In genomic region chr9:57561711-57562099, GRCm38 (mm10) we compare ENCODE assay signal across 8 mouse cellular contexts. TPM values are rescaled to one million over a fixed set of nuclear protein-coding genes. Genes with fewer than 3 reads are reported as not detected.
A peak's percentile ranks its signal among the peaks of the same experiment; 100 is the strongest.
DNase-seq lines count a peak whose midpoint lies in the region; ATAC-seq and TF ChIP-seq lines count a peak whose summit lies in the region.

No protein-coding gene starts in this region.

- TF ChIP-seq POLR2A in testis, adult 2 months (IDR thresholded peaks at IDR 0.05; ENCODE audit: control insufficient read depth, low read depth, low read length): no peak

- peak overlapping the region; percentile 83 for H3K4me2 ChIP-seq in forebrain, embryonic 16.5 days (ENCODE audit: low read length)
- peak overlapping the region; percentile 75 for H3K4me2 ChIP-seq in limb, embryonic 11.5 days (ENCODE audit: low read depth, severe bottlenecking)
- H3K4me2 ChIP-seq in neural tube, embryonic 12.5 days (replicated peaks): peak overlapping the region; percentile 83

- H3K4me3 ChIP-seq in testis, adult 2 months (ENCODE audit: control insufficient read depth, low read depth, low read length): peak overlapping the region; percentile 97
- H3K4me3 ChIP-seq in forebrain, embryonic 16.5 days (replicated peaks; ENCODE audit: low read length): peak overlapping the region; percentile 87
- H3K4me3 ChIP-seq in limb, embryonic 11.5 days (ENCODE audit: low read depth, low read length): peak overlapping the region; percentile 50
- peak overlapping the region; percentile 69 for H3K4me3 ChIP-seq in neural tube, embryonic 12.5 days

- no peak overlapping the region for H3K9ac ChIP-seq in forebrain, embryonic 16.5 days (replicated peaks; ENCODE audit: low read depth, low read length)
- H3K9ac ChIP-seq in limb, embryonic 11.5 days (ENCODE audit: low read length): no peak overlapping the region
- no peak overlapping the region for H3K9ac ChIP-seq in neural tube, embryonic 12.5 days

- no peaks in the 10 kb centered on the region for H3K9me3 ChIP-seq in forebrain, embryonic 16.5 days (ENCODE audit: control insufficient read depth, low read length)
- H3K9me3 ChIP-seq in limb, embryonic 11.5 days (ENCODE audit: control insufficient read depth, low read length): no peaks in the 10 kb centered on the region
- H3K9me3 ChIP-seq in neural tube, embryonic 12.5 days: no peaks in the 10 kb centered on the region

- no peak for ATAC-seq in forebrain, embryonic 16.5 days
- no peak for ATAC-seq in limb, embryonic 11.5 days (ENCODE audit: insufficient number of reproducible peaks, low FRiP score, low TSS enrichment, low read depth)
- no peak for ATAC-seq in neural tube, embryonic 12.5 days (ENCODE audit: low FRiP score, low read depth)

- WGBS in forebrain, embryonic 16.5 days: 83% methylated on average over 13 of the region's 13 CpGs
- WGBS in limb, embryonic 11.5 days: 80% methylated on average over 13 of the region's 13 CpGs
- WGBS in neural tube, embryonic 12.5 days: 80% methylated on average over 13 of the region's 13 CpGs

- H3K36me3 ChIP-seq in testis, adult 2 months (ENCODE audit: control insufficient read depth, insufficient read depth, low read length): no peaks in the 10 kb centered on the region
- H3K36me3 ChIP-seq in forebrain, embryonic 16.5 days (ENCODE audit: control insufficient read depth, insufficient read depth): no peaks in the 10 kb centered on the region
- no peaks in the 10 kb centered on the region for H3K36me3 ChIP-seq in limb, embryonic 11.5 days (ENCODE audit: control insufficient read depth, insufficient read depth, low read length)
- H3K36me3 ChIP-seq in neural tube, embryonic 12.5 days: no peaks in the 10 kb centered on the region

- H3K27ac ChIP-seq in testis, adult 2 months (ENCODE audit: control insufficient read depth, insufficient read depth, low read depth, low read length): peak overlapping the region; percentile 90
- no peak overlapping the region for H3K27ac ChIP-seq in forebrain, embryonic 16.5 days (ENCODE audit: low read length)
- H3K27ac ChIP-seq in limb, embryonic 11.5 days (replicated peaks; ENCODE audit: low read depth, low read length): no peak overlapping the region
- no peak overlapping the region for H3K27ac ChIP-seq in neural tube, embryonic 12.5 days

- peaks cover 14% of the 10 kb centered on the region for H3K4me1 ChIP-seq in testis, adult 2 months (ENCODE audit: control insufficient read depth, insufficient read depth, low read length)
- peaks cover 37% of the 10 kb centered on the region for H3K4me1 ChIP-seq in forebrain, embryonic 16.5 days (replicated peaks; ENCODE audit: control insufficient read depth, insufficient read depth, low read length)
- peaks cover 7% of the 10 kb centered on the region for H3K4me1 ChIP-seq in limb, embryonic 11.5 days (ENCODE audit: control insufficient read depth, insufficient read depth, low read length)
- peaks cover 19% of the 10 kb centered on the region for H3K4me1 ChIP-seq in neural tube, embryonic 12.5 days

- no peak for DNase-seq in testis, postnatal 10 days (ENCODE audit: low spot score)
- DNase-seq in limb, embryonic 11.5 days (ENCODE audit: low spot score): no peak
- DNase-seq in right cerebral cortex, postnatal 36 days (ENCODE audit: low spot score in 2 of 2): no peak
- DNase-seq in adrenal gland, postnatal 14 days: no peak
- DNase-seq in gastrocnemius, postnatal 36 days: no peak

- intact Hi-C loops in gastrocnemius, postnatal 36 days (cut with DNase I): no loop called here

- TF ChIP-seq CTCF in testis, adult 2 months (IDR thresholded peaks at IDR 0.05; ENCODE audit: control insufficient read depth, insufficient read depth, insufficient replicate concordance, low read depth, low read length): no peak

- no peaks in the 10 kb centered on the region for H3K27me3 ChIP-seq in testis, adult 2 months (ENCODE audit: control insufficient read depth, insufficient read depth, low read length)
- no peaks in the 10 kb centered on the region for H3K27me3 ChIP-seq in forebrain, embryonic 16.5 days (replicated peaks; ENCODE audit: control insufficient read depth, insufficient read depth, low read length)
- no peaks in the 10 kb centered on the region for H3K27me3 ChIP-seq in limb, embryonic 11.5 days (ENCODE audit: control insufficient read depth, insufficient read depth, low read length)
- no peaks in the 10 kb centered on the region for H3K27me3 ChIP-seq in neural tube, embryonic 12.5 days (replicated peaks)

RNA-seq across cellular contexts. Expression of gene Scamp2, which starts 1.0 kb away (rescaled TPM):
- polyA plus RNA-seq in testis, adult 2 months (2012; rRNA removed): 465 and 495 TPM in 2 replicates
- polyA plus RNA-seq in forebrain, embryonic 16.5 days (2015; fragmentation: Nextera tagmentation; extraction: Ambion mirVana): 54.0 and 56.0 TPM in 2 replicates
- polyA plus RNA-seq in limb, embryonic 11.5 days (2014; fragmentation: Nextera tagmentation; extraction: Ambion mirVana): 44.4 and 44.7 TPM in 2 replicates
- 56.2 and 62.3 TPM in 2 replicates for polyA plus RNA-seq in neural tube, embryonic 12.5 days (2016; fragmentation: Nextera tagmentation; extraction: Ambion mirVana)
- total RNA-seq in adrenal gland, postnatal 14 days (2021): 41.8 and 51.8 TPM in 2 replicates
- 10 to 100 TPM; 33.8 to 37.3 TPM for total RNA-seq in gastrocnemius, postnatal 36 days (2021)

RNA-seq across cellular contexts. Expression of gene Mpi, which starts 9.1 kb away (rescaled TPM):
- polyA plus RNA-seq in testis, adult 2 months (2012; rRNA removed): 268 and 282 TPM in 2 replicates
- polyA plus RNA-seq in forebrain, embryonic 16.5 days (2015; fragmentation: Nextera tagmentation; extraction: Ambion mirVana): 57.5 and 73.7 TPM in 2 replicates
- 43.5 and 43.8 TPM in 2 replicates for polyA plus RNA-seq in limb, embryonic 11.5 days (2014; fragmentation: Nextera tagmentation; extraction: Ambion mirVana)
- polyA plus RNA-seq in neural tube, embryonic 12.5 days (2016; fragmentation: Nextera tagmentation; extraction: Ambion mirVana): 68.0 and 68.2 TPM in 2 replicates
- 35.8 and 38.6 TPM in 2 replicates for total RNA-seq in adrenal gland, postnatal 14 days (2021)
- 10 to 100 TPM; 80.9 to 83.7 TPM for total RNA-seq in gastrocnemius, postnatal 36 days (2021)

RNA-seq across cellular contexts. Expression of gene Fam219b, which starts 24.4 kb away (rescaled TPM):
- polyA plus RNA-seq in testis, adult 2 months (2012; rRNA removed): 2.3 and 2.8 TPM in 2 replicates
- 25.2 and 26.6 TPM in 2 replicates for polyA plus RNA-seq in forebrain, embryonic 16.5 days (2015; fragmentation: Nextera tagmentation; extraction: Ambion mirVana)
- polyA plus RNA-seq in limb, embryonic 11.5 days (2014; fragmentation: Nextera tagmentation; extraction: Ambion mirVana): 16.8 and 17.8 TPM in 2 replicates
- polyA plus RNA-seq in neural tube, embryonic 12.5 days (2016; fragmentation: Nextera tagmentation; extraction: Ambion mirVana): 19.6 and 20.2 TPM in 2 replicates
- 17.5 and 19.1 TPM in 2 replicates for total RNA-seq in adrenal gland, postnatal 14 days (2021)
- total RNA-seq in gastrocnemius, postnatal 36 days (2021): 1 to 10 TPM; 4.0 to 5.5 TPM

RNA-seq across cellular contexts. Expression of gene Ulk3, which starts 27.5 kb away (rescaled TPM):
- polyA plus RNA-seq in testis, adult 2 months (2012; rRNA removed): 9.2 and 9.5 TPM in 2 replicates
- polyA plus RNA-seq in forebrain, embryonic 16.5 days (2015; fragmentation: Nextera tagmentation; extraction: Ambion mirVana): 27.2 and 43.3 TPM in 2 replicates
- polyA plus RNA-seq in limb, embryonic 11.5 days (2014; fragmentation: Nextera tagmentation; extraction: Ambion mirVana): 9.7 and 9.8 TPM in 2 replicates
- 20.7 and 22.9 TPM in 2 replicates for polyA plus RNA-seq in neural tube, embryonic 12.5 days (2016; fragmentation: Nextera tagmentation; extraction: Ambion mirVana)
- 12.9 and 17.8 TPM in 2 replicates for total RNA-seq in adrenal gland, postnatal 14 days (2021)
- 1 to 10 TPM; 4.3 to 6.0 TPM for total RNA-seq in gastrocnemius, postnatal 36 days (2021)

RNA-seq across cellular contexts. Expression of gene Cox5a, which starts 40.6 kb away (rescaled TPM):
- 335 and 344 TPM in 2 replicates for polyA plus RNA-seq in testis, adult 2 months (2012; rRNA removed)
- polyA plus RNA-seq in forebrain, embryonic 16.5 days (2015; fragmentation: Nextera tagmentation; extraction: Ambion mirVana): 720 and 756 TPM in 2 replicates
- 622 and 641 TPM in 2 replicates for polyA plus RNA-seq in limb, embryonic 11.5 days (2014; fragmentation: Nextera tagmentation; extraction: Ambion mirVana)
- 770 and 826 TPM in 2 replicates for polyA plus RNA-seq in neural tube, embryonic 12.5 days (2016; fragmentation: Nextera tagmentation; extraction: Ambion mirVana)
- total RNA-seq in adrenal gland, postnatal 14 days (2021): 1,056 and 1,152 TPM in 2 replicates
- 1,000 to 10,000 TPM; 1,357 to 1,404 TPM for total RNA-seq in gastrocnemius, postnatal 36 days (2021)
